Mouse (Mus musculus) gastrocnemius, adult 18-20 months (tissue): ENCODE results near the gene Hnrnpm. TPM values are rescaled to one million over a fixed set of nuclear protein-coding genes. Genes with fewer than 3 reads are reported as not detected.

Experiments used
- DNase-seq: peaks from one replicate; pipeline ENCODE4 v3.0.0; 2021; ENCODE audit warnings: low spot score
- total RNA-seq, 2 experiments: library from RNA; stranded (reverse); gene quantifications; 2 replicates each; pipeline ENCODE4 v1.2.3; 2021

The Hnrnpm gene
- total RNA-seq, 2 experiments from 2014 or later: 62.1 to 74.1 TPM

DNA sequence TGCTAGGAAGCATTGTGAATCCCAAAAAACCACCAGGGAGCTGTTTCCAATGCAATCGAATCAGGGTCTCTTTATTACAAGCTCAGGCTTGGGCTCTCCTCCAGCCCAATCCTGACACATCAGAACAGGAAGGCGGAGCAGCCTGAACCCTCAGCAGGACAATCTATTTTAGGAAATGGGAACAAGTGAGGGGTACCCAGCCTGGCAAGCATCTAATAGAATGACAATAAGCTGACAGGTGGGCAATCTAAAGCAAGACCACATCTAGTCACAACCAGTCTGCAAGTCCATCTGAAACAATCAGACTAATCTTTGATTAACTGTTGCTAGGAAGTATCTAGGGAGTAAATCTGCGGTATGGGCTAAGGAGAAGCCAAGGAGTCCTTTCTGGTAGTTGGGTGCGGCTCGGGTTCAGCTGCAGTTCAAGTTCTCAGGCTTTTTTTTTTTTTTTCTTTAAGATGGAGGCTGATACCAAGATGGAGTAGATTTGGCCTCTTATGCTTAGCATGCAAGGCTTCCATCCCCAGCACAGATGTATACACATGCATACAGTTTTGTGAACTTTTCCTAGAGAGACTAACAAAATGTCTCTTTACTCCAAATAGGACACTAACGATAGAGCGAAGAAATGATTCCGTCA is 86.7 kb downstream of the Hnrnpm start:
- DNase-seq: no peak

DNA sequence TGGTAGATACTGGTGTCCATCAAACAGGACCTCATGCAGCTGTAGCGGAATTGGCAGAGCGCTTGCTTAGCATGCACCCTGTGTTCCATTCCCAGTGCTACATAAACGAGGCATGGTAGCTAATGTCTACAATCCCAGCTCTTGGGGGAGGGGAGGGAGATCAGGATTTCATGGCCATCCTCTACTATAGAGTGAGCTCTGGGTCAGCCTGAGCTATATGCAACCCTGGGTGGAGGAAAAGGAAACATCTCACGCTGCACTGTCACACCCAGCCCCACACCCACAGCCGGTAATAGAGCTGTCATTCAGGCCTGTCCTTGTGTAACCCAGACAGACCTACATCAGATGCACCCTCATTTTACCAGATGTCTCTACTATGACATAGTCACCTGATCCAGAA is 88.2 kb downstream of the Hnrnpm start:
- no peak for DNase-seq

DNA sequence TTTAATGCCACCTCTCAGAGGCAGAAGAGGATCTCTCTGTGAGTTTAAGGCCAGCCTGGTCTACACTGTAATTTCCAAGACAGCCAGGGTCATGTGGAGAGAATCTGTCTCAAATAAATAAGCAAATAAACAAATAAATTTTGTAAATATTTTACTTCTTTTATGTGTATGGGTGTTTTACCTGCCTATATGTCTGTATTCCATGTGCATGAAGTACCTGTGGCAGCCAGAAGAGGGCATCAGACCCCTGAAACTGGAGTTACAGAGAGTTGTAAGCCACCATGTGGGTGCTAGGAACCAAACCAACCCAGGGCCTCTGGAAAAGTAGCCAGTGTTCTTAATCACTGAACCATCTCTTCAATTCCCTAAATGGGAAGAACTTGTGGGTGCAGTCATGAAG is 89.4 kb downstream of the Hnrnpm start:
- no peak for DNase-seq

Other genes starting within 250 kb of the Hnrnpm start
- 1 to 10 TPM; 4.7 TPM for gene Adamts10, start 162.7 kb downstream of the Hnrnpm start, total RNA-seq
- under 1 TPM; 0.76 to 0.94 TPM for gene Myo1f, start 131.2 kb downstream of the Hnrnpm start, total RNA-seq
- 1 to 10 TPM; 6.1 to 6.3 TPM for gene Zfp414, start 57.8 kb downstream of the Hnrnpm start, total RNA-seq
- gene Pram1, start 48.8 kb downstream of the Hnrnpm start, total RNA-seq: under 1 TPM in 1 of 2 experiments, not detected in 1; 0.17 TPM
- gene March2, start 31.8 kb upstream of the Hnrnpm start, total RNA-seq: 10 to 100 TPM; 87.2 to 90.6 TPM
- gene Rab11b, start 73.7 kb upstream of the Hnrnpm start, total RNA-seq: 100 to 1,000 TPM; 138 to 142 TPM
- 1 to 10 TPM; 4.3 to 6.6 TPM for gene Angptl4, start 95.0 kb upstream of the Hnrnpm start, total RNA-seq
- gene Kank3, start 123.7 kb upstream of the Hnrnpm start, total RNA-seq: 10 to 100 TPM; 13.4 to 16.6 TPM
- gene Rps28, start 137.7 kb upstream of the Hnrnpm start, total RNA-seq: 100 to 1,000 TPM; 586 to 627 TPM
- gene Ndufa7, start 137.7 kb upstream of the Hnrnpm start, total RNA-seq: 100 to 1,000 TPM; 375 to 377 TPM
- gene Cd320, start 156.2 kb upstream of the Hnrnpm start, total RNA-seq: 10 to 100 TPM; 14.8 to 15.2 TPM
- gene Gm7029, start 187.0 kb upstream of the Hnrnpm start, total RNA-seq: not detected
- under 1 TPM in 1 of 2 experiments, not detected in 1; 0.34 TPM for gene Kifc1, start 203.8 kb upstream of the Hnrnpm start, total RNA-seq
- not detected for gene Platr17, start 218.3 kb upstream of the Hnrnpm start, total RNA-seq
- 10 to 100 TPM; 12.0 to 13.7 TPM for gene Daxx, start 222.6 kb upstream of the Hnrnpm start, total RNA-seq
- gene Tapbp, start 229.0 kb upstream of the Hnrnpm start, total RNA-seq: 10 to 100 TPM; 30.2 to 31.7 TPM
- 10 to 100 TPM; 14.2 to 16.4 TPM for gene Zbtb22, start 229.0 kb upstream of the Hnrnpm start, total RNA-seq
- gene Rgl2, start 242.7 kb upstream of the Hnrnpm start, total RNA-seq: 10 to 100 TPM; 26.4 to 31.9 TPM